Mouse (Mus musculus) layer of hippocampus, adult 2 months (tissue): ENCODE data around the gene Ank3. TPM values are rescaled to one million over a fixed set of nuclear protein-coding genes. Genes with fewer than 3 reads are reported as not detected.

Experiments
- DNase-seq, 2 experiments: peaks; one replicate each; pipeline ENCODE4 v3.0.0; 2022; ENCODE audit warnings: low spot score in 2 of 2
- H3K27ac ChIP-seq: fragments of 200-600 bp; 2 replicates; pipeline ENCODE4 v1.8.1; 2022
- H3K4me3 ChIP-seq: fragments of 200-600 bp; 2 replicates; pipeline ENCODE4 v1.8.1; 2022; ENCODE audit warnings: mild to moderate bottlenecking
- CTCF ChIP-seq: fragments of 200-600 bp; conservative IDR thresholded peaks from 2 replicates; pipeline ENCODE4 v1.8.1; 2022; ENCODE audit warnings: antibody characterized with exemption, mild to moderate bottlenecking, moderate library complexity
- total RNA-seq, 2 experiments: library from RNA; stranded (reverse); gene quantifications; 2 replicates each; pipeline ENCODE4 v1.2.3; 2021

Gene Ank3
- total RNA-seq, 2 experiments from 2014 or later = 474 to 477 TPM

GRCm38 (mm10) chr10:69795656-69796055, 397.1 kb downstream of the Ank3 start:
- TF ChIP-seq CTCF = no peak
- Histone ChIP-seq H3K27ac (peak overlapping the region; percentile 61), H3K4me3 (no peak overlapping the region)
- no peak for DNase-seq

GRCm38 (mm10) chr10:69796421-69796886, 397.9 kb downstream of the Ank3 start:
- DNase-seq = peak in 1 of 2 experiments; percentile 29
- no peak overlapping the region for H3K4me3 ChIP-seq
- H3K27ac ChIP-seq = peak overlapping the region; percentile 61
- no peak for TF ChIP-seq CTCF

GRCm38 (mm10) chr10:69803135-69803756, 404.7 kb downstream of the Ank3 start:
- DNase-seq = peak; percentile 42 to 64
- TF ChIP-seq CTCF = no peak
- peak overlapping the region; percentile 28; the same call in 1 of the 2 replicates for H3K27ac ChIP-seq
- H3K4me3 ChIP-seq = no peak overlapping the region

- 0 out of 2 replicates have a peak overlapping the region, but pooled peaks have one; percentile 28 for H3K27ac ChIP-seq
- no peak for TF ChIP-seq CTCF
- no peak for DNase-seq
- no peak overlapping the region for H3K4me3 ChIP-seq
Observed at GRCm38 (mm10) chr10:69804613-69805012, 406.0 kb downstream of the Ank3 start.

- DNase-seq = no peak
- TF ChIP-seq CTCF = no peak
- H3K4me3 ChIP-seq = no peak overlapping the region
- no peak overlapping the region for H3K27ac ChIP-seq
Observed at GRCm38 (mm10) chr10:69810785-69811184, 412.2 kb downstream of the Ank3 start.

GRCm38 (mm10) chr10:69813823-69814522, 415.4 kb downstream of the Ank3 start:
- DNase-seq = no peak
- Histone ChIP-seq H3K4me3 (no peak overlapping the region), H3K27ac (no peak overlapping the region; the same call in 1 of the 2 replicates)
- no peak for TF ChIP-seq CTCF

- TF ChIP-seq CTCF = no peak
- Histone ChIP-seq H3K27ac (0 out of 2 replicates have a peak overlapping the region, but pooled peaks have one; percentile 46), H3K4me3 (no peak overlapping the region)
- peak in 1 of 2 experiments; percentile 62 for DNase-seq
Observed at GRCm38 (mm10) chr10:69821245-69821644, 422.7 kb downstream of the Ank3 start.

- H3K4me3 ChIP-seq = no peak overlapping the region
- no peak for TF ChIP-seq CTCF
- no peak for DNase-seq
- no peak overlapping the region for H3K27ac ChIP-seq
Observed at GRCm38 (mm10) chr10:69828770-69829169, 430.2 kb downstream of the Ank3 start.

- H3K27ac ChIP-seq = no peak overlapping the region
- TF ChIP-seq CTCF = no peak
- H3K4me3 ChIP-seq = no peak overlapping the region
- no peak for DNase-seq
Observed at GRCm38 (mm10) chr10:69829236-69829635, 430.7 kb downstream of the Ank3 start.

- DNase-seq = no peak
- no peak overlapping the region for H3K27ac ChIP-seq
- TF ChIP-seq CTCF = no peak
- H3K4me3 ChIP-seq = no peak overlapping the region
Observed at GRCm38 (mm10) chr10:69831568-69831967, 433.0 kb downstream of the Ank3 start.

GRCm38 (mm10) chr10:69832241-69832640, 433.7 kb downstream of the Ank3 start:
- H3K4me3 ChIP-seq = no peak overlapping the region
- DNase-seq = no peak
- TF ChIP-seq CTCF = no peak
- no peak overlapping the region for H3K27ac ChIP-seq

GRCm38 (mm10) chr10:69832822-69833221, 434.2 kb downstream of the Ank3 start:
- TF ChIP-seq CTCF = no peak
- no peak for DNase-seq
- no peak overlapping the region for H3K4me3 ChIP-seq
- no peak overlapping the region for H3K27ac ChIP-seq

GRCm38 (mm10) chr10:69834700-69835099, 436.1 kb downstream of the Ank3 start:
- H3K27ac ChIP-seq = no peak overlapping the region
- no peak overlapping the region for H3K4me3 ChIP-seq
- no peak for DNase-seq
- TF ChIP-seq CTCF = no peak
